In genomic region chr14:9643700-9644099, GRCm38 (mm10) we compare ENCODE assay signal across 24 mouse cellular contexts.
A peak's percentile ranks its signal among the peaks of the same experiment; 100 is the strongest.
DNase-seq lines count a peak whose midpoint lies in the region; ATAC-seq and TF ChIP-seq lines count a peak whose summit lies in the region.
"Had no signal": no experiment of that assay in that cellular context is flagged by ENCODE, and none has a peak within 500 bp of the region (broad histone marks: within the 10 kb centered on the region; RNA-seq: fewer than 3 reads in every experiment).

No protein-coding gene starts in this region.

- WGBS in hindbrain, embryonic 12.5 days, result 70% methylated on average over 7 of the region's 7 CpGs
- WGBS in hindbrain, embryonic 14.5 days, result 48% methylated on average over 7 of the region's 7 CpGs
- WGBS in midbrain, embryonic 13.5 days, result 48% methylated on average over 7 of the region's 7 CpGs
- WGBS in midbrain, postnatal 0 days, result 49% methylated on average over 7 of the region's 7 CpGs
- WGBS in midbrain, embryonic 14.5 days, result 44% methylated on average over 7 of the region's 7 CpGs
- WGBS in liver, postnatal 0 days (ENCODE audit: insufficient replicate concordance), result 78% methylated on average over 7 of the region's 7 CpGs

- no peak overlapping the region for H3K27ac ChIP-seq in hindbrain, embryonic 12.5 days
- no peak overlapping the region for H3K27ac ChIP-seq in hindbrain, embryonic 14.5 days
- H3K27ac ChIP-seq in midbrain, embryonic 13.5 days, result no peak overlapping the region; the same call in 1 of the 2 replicates
- no peak overlapping the region for H3K27ac ChIP-seq in midbrain, postnatal 0 days (ENCODE audit: low read depth, low read length)
- no peak overlapping the region for H3K27ac ChIP-seq in midbrain, embryonic 14.5 days (replicated peaks; ENCODE audit: low read depth, low read length)
- no peak overlapping the region for H3K27ac ChIP-seq in liver, postnatal 0 days (ENCODE audit: low read depth)
- H3K27ac ChIP-seq: hindbrain, embryonic 15.5 days; intestine, embryonic 15.5 days; layer of hippocampus, adult 2 months; liver, embryonic 13.5 days; stomach, postnatal 0 days had no signal

- H3K4me2 ChIP-seq in hindbrain, embryonic 12.5 days (replicated peaks), result no peak overlapping the region
- H3K4me2 ChIP-seq in hindbrain, embryonic 14.5 days (replicated peaks), result no peak overlapping the region
- H3K4me2 ChIP-seq in midbrain, embryonic 13.5 days (replicated peaks), result no peak overlapping the region
- no peak overlapping the region for H3K4me2 ChIP-seq in midbrain, postnatal 0 days (ENCODE audit: low read depth, low read length, poor library complexity, severe bottlenecking)
- no peak overlapping the region for H3K4me2 ChIP-seq in midbrain, embryonic 14.5 days (ENCODE audit: low read length)
- no peak overlapping the region for H3K4me2 ChIP-seq in liver, postnatal 0 days (ENCODE audit: low read depth, low read length)
- H3K4me2 ChIP-seq: hindbrain, embryonic 15.5 days; intestine, embryonic 15.5 days; liver, embryonic 13.5 days had no signal

- no peaks in the 10 kb centered on the region for H3K9me3 ChIP-seq in hindbrain, embryonic 12.5 days (replicated peaks)
- H3K9me3 ChIP-seq in hindbrain, embryonic 14.5 days (ENCODE audit: control insufficient read depth, low read length), result no peaks in the 10 kb centered on the region
- H3K9me3 ChIP-seq in midbrain, embryonic 13.5 days, result no peaks in the 10 kb centered on the region
- no peaks in the 10 kb centered on the region for H3K9me3 ChIP-seq in midbrain, postnatal 0 days (ENCODE audit: low read length)
- H3K9me3 ChIP-seq in midbrain, embryonic 14.5 days (ENCODE audit: control insufficient read depth, low read length), result no peaks in the 10 kb centered on the region
- no peaks in the 10 kb centered on the region for H3K9me3 ChIP-seq in liver, postnatal 0 days (ENCODE audit: low read length)
- H3K9me3 ChIP-seq: hindbrain, embryonic 15.5 days; intestine, embryonic 15.5 days; liver, embryonic 13.5 days had no signal

- H3K4me1 ChIP-seq in hindbrain, embryonic 12.5 days, result peaks cover 15% of the 10 kb centered on the region
- peaks cover 21% of the 10 kb centered on the region for H3K4me1 ChIP-seq in hindbrain, embryonic 14.5 days (replicated peaks; ENCODE audit: control insufficient read depth, insufficient read depth, low read length)
- H3K4me1 ChIP-seq in midbrain, embryonic 13.5 days (replicated peaks), result peaks cover 40% of the 10 kb centered on the region
- 0 out of 2 replicates have a peak, but pooled peaks cover 2% of the 10 kb centered on the region for H3K4me1 ChIP-seq in midbrain, postnatal 0 days (ENCODE audit: insufficient read depth, low read length)
- H3K4me1 ChIP-seq in midbrain, embryonic 14.5 days (ENCODE audit: control insufficient read depth, insufficient read depth, low read length), result peaks cover 26% of the 10 kb centered on the region; the same call in 1 of the 2 replicates
- H3K4me1 ChIP-seq in liver, postnatal 0 days (ENCODE audit: insufficient read depth), result no peaks in the 10 kb centered on the region
- H3K4me1 ChIP-seq: intestine, embryonic 15.5 days; liver, embryonic 13.5 days had no signal

- DNase-seq in hindbrain, embryonic 14.5 days (ENCODE audit: low spot score), result no peak
- DNase-seq in midbrain, postnatal 0 days (ENCODE audit: low spot score), result no peak
- DNase-seq in midbrain, embryonic 14.5 days, result peak; percentile 53
- no peak for DNase-seq in liver, postnatal 0 days
- DNase-seq in thymus, adult 18-20 months, result no peak
- DNase-seq: adrenal gland, postnatal 25 days; cerebellum, adult 18-20 months; cerebellum, postnatal 10 days; gastrocnemius, postnatal 10 days; liver, embryonic 13.5 days; lung, adult 2 months; lung, postnatal 10 days; right cerebral cortex, postnatal 4 days; thymus, adult 2 months; thymus, postnatal 4 days had no signal

- peak; percentile 27; the same call in 1 of the 2 replicates for ATAC-seq in hindbrain, embryonic 12.5 days (ENCODE audit: low FRiP score)
- ATAC-seq in hindbrain, embryonic 14.5 days (ENCODE audit: low FRiP score), result no peak; the same call in 1 of the 2 replicates
- ATAC-seq in midbrain, embryonic 13.5 days, result peak; percentile 47; the same call in 1 of the 2 replicates
- no peak for ATAC-seq in midbrain, postnatal 0 days (ENCODE audit: low FRiP score)
- ATAC-seq in midbrain, embryonic 14.5 days (ENCODE audit: low FRiP score, low TSS enrichment), result peak; percentile 25; the same call in 1 of the 2 replicates
- no peak for ATAC-seq in liver, postnatal 0 days
- ATAC-seq: CD4-positive, CD25-positive, alpha-beta regulatory T cell, adult 4 months; intestine, embryonic 15.5 days had no signal

- no peaks in the 10 kb centered on the region for H3K27me3 ChIP-seq in hindbrain, embryonic 12.5 days
- H3K27me3 ChIP-seq in hindbrain, embryonic 14.5 days (ENCODE audit: control insufficient read depth, insufficient read depth, low read length), result no peaks in the 10 kb centered on the region
- peaks cover 6% of the 10 kb centered on the region for H3K27me3 ChIP-seq in midbrain, embryonic 13.5 days
- no peaks in the 10 kb centered on the region for H3K27me3 ChIP-seq in midbrain, postnatal 0 days (ENCODE audit: insufficient read depth, low read length)
- no peaks in the 10 kb centered on the region for H3K27me3 ChIP-seq in midbrain, embryonic 14.5 days (ENCODE audit: control insufficient read depth, insufficient read depth, low read length)
- no peaks in the 10 kb centered on the region for H3K27me3 ChIP-seq in liver, postnatal 0 days (ENCODE audit: insufficient read depth, low read length)
- H3K27me3 ChIP-seq: hindbrain, embryonic 15.5 days; intestine, embryonic 15.5 days; liver, embryonic 13.5 days had no signal

- no peak overlapping the region for H3K4me3 ChIP-seq in hindbrain, embryonic 12.5 days
- H3K4me3 ChIP-seq in hindbrain, embryonic 14.5 days (replicated peaks; ENCODE audit: low read length), result no peak overlapping the region
- H3K4me3 ChIP-seq in midbrain, embryonic 13.5 days (replicated peaks), result no peak overlapping the region
- no peak overlapping the region for H3K4me3 ChIP-seq in midbrain, postnatal 0 days (ENCODE audit: low read depth, low read length)
- no peak overlapping the region for H3K4me3 ChIP-seq in midbrain, embryonic 14.5 days (replicated peaks; ENCODE audit: low read depth, low read length)
- H3K4me3 ChIP-seq in liver, postnatal 0 days (ENCODE audit: low read depth, low read length), result no peak overlapping the region
- H3K4me3 ChIP-seq: erythroblast, embryonic 14.5 days; hindbrain, embryonic 15.5 days; intestine, embryonic 15.5 days; layer of hippocampus, adult 2 months; liver, embryonic 13.5 days; myocyte had no signal

- no peak overlapping the region for H3K9ac ChIP-seq in hindbrain, embryonic 12.5 days
- no peak overlapping the region for H3K9ac ChIP-seq in hindbrain, embryonic 14.5 days
- no peak overlapping the region for H3K9ac ChIP-seq in midbrain, embryonic 13.5 days (replicated peaks)
- no peak overlapping the region for H3K9ac ChIP-seq in midbrain, postnatal 0 days (replicated peaks; ENCODE audit: low read length, poor library complexity, severe bottlenecking)
- no peak overlapping the region for H3K9ac ChIP-seq in midbrain, embryonic 14.5 days (replicated peaks; ENCODE audit: low read length)
- no peak overlapping the region for H3K9ac ChIP-seq in liver, postnatal 0 days (replicated peaks)
- H3K9ac ChIP-seq: hindbrain, embryonic 15.5 days; intestine, embryonic 15.5 days; liver, embryonic 13.5 days had no signal

- H3K36me3 ChIP-seq in hindbrain, embryonic 12.5 days, result no peaks in the 10 kb centered on the region
- H3K36me3 ChIP-seq in hindbrain, embryonic 14.5 days (replicated peaks; ENCODE audit: control insufficient read depth, insufficient read depth), result no peaks in the 10 kb centered on the region
- H3K36me3 ChIP-seq in midbrain, embryonic 13.5 days, result no peaks in the 10 kb centered on the region
- H3K36me3 ChIP-seq in midbrain, postnatal 0 days (ENCODE audit: insufficient read depth, low read length), result no peaks in the 10 kb centered on the region
- H3K36me3 ChIP-seq in midbrain, embryonic 14.5 days (ENCODE audit: control insufficient read depth, insufficient read depth, low read length), result no peaks in the 10 kb centered on the region
- H3K36me3 ChIP-seq in liver, postnatal 0 days (replicated peaks; ENCODE audit: insufficient read depth, low read length), result no peaks in the 10 kb centered on the region
- H3K36me3 ChIP-seq: hindbrain, embryonic 15.5 days; intestine, embryonic 15.5 days; liver, embryonic 13.5 days had no signal

- TF ChIP-seq CTCF in midbrain, postnatal 0 days (IDR thresholded peaks at IDR 0.05), result no peak
- TF ChIP-seq CTCF in liver, postnatal 0 days (IDR thresholded peaks at IDR 0.05; ENCODE audit: low read depth), result no peak

- TF ChIP-seq EP300 in liver, postnatal 0 days (IDR thresholded peaks at IDR 0.05; ENCODE audit: low read depth), result no peak

Comparison
In these comparisons a context has a peak if more than half of its experiments do, and no peak if none do; other contexts are left out.
1. ATAC-seq: peak in hindbrain, embryonic 12.5 days (single experiment), midbrain, embryonic 13.5 days (single experiment) and midbrain, embryonic 14.5 days (single experiment); none in hindbrain, embryonic 14.5 days (single experiment), midbrain, postnatal 0 days (single experiment) and liver, postnatal 0 days (single experiment).